Mouse (Mus musculus): ENCODE data around the gene Plvap.

The Plvap gene

GRCm38 (mm10) chr8:71464513-71465500 is 46.7 kb downstream of the Plvap start, which contains the start of gene Mrpl34:
Gene Mrpl34 (plus strand): TSS chr8:71464959.
- peak; percentile 98 for DNase-seq

GRCm38 (mm10) chr8:71463188-71464033 is 48.1 kb downstream of the Plvap start, which contains the start of gene Abhd8:
Gene Abhd8 (minus strand): TSS chr8:71463655.
- peak; percentile 98 for DNase-seq

- peak; percentile 87 for DNase-seq
Measured at GRCm38 (mm10) chr8:71462786-71463185, 48.8 kb downstream of the Plvap start.

GRCm38 (mm10) chr8:71462191-71462590 is 49.4 kb downstream of the Plvap start:
- DNase-seq: no peak

GRCm38 (mm10) chr8:71461152-71461840 is 50.3 kb downstream of the Plvap start:
- peak; percentile 50 for DNase-seq

GRCm38 (mm10) chr8:71460716-71461115 is 50.8 kb downstream of the Plvap start:
- DNase-seq: peak; percentile 12

GRCm38 (mm10) chr8:71457659-71458270 is 53.8 kb downstream of the Plvap start:
- peak; percentile 28 for DNase-seq

GRCm38 (mm10) chr8:71456906-71457305 is 54.6 kb downstream of the Plvap start:
- peak; percentile 38 for DNase-seq

GRCm38 (mm10) chr8:71454668-71455067 is 56.9 kb downstream of the Plvap start:
- peak; percentile 12 for DNase-seq

GRCm38 (mm10) chr8:71452669-71453068 is 58.9 kb downstream of the Plvap start:
- peak; percentile 11 for DNase-seq

- DNase-seq: peak; percentile 7
Measured at GRCm38 (mm10) chr8:71451777-71452176, 59.8 kb downstream of the Plvap start.

GRCm38 (mm10) chr8:71451337-71451736 is 60.2 kb downstream of the Plvap start:
- DNase-seq: no peak
